ENCODE assay signal across 8 mouse cellular contexts in the genomic region with DNA sequence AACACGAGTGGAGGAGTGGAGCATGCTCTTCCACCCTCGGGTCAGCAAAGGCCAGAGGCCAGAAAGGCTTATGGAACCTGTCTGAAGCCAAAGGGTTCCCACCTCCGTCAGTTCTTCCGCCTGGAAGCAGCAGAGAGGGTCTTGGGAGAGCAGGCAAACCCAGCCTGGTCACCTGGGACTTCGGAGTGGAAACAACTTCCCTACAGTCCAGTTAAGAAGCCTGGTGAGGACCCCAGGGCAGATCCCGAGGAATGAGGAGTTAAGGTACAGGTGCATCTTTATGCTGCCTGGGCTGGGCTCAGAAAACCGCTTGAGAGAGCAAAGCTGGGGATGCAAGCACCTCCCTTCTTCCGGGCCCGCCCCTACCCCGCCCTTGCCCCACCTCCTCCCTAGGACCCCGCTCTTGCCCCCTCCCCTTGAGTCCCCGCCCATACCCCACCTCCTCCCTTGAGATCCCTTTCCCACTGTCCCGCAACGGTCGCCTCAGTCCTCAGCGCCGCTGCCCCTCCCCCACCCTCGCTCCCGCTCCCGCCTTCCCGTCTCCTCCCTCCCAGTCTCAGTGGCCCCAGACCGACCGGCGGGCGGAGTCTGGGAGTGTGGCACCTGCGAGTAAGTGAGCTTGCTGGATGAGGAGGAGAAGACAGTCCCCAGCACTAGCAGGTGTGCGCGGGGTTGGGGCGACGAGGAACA. TPM values are rescaled to one million over a fixed set of nuclear protein-coding genes. Genes with fewer than 3 reads are reported as not detected.
DNase-seq lines count a peak whose midpoint lies in the region; ATAC-seq and TF ChIP-seq lines count a peak whose summit lies in the region.

A gene (plus strand): TSS at position 450 of the 690 bp plus-strand sequence.

- DNase-seq in CD4-positive, CD25-positive, alpha-beta regulatory T cell, adult 2 months (ENCODE audit: low read depth, low spot score) = peak; percentile 61
- DNase-seq in adrenal gland, adult 18-20 months (ENCODE audit: low spot score in 2 of 2) = peak; percentile 29 to 41
- DNase-seq in embryo, embryonic 10.5 days (ENCODE audit: low spot score) = peak; percentile 93
- peak; percentile 41 to 61 for DNase-seq in heart, adult 2 months
- peak; percentile 74 for DNase-seq in kidney, adult 18-20 months
- DNase-seq in liver, embryonic 11.5 days (ENCODE audit: low spot score) = peak; percentile 75
- peak; percentile 80 for DNase-seq in thymus, postnatal 14 days

- 2% methylated on average over 30 of the region's 30 CpGs for WGBS in heart, adult 2 months
- WGBS in liver, embryonic 11.5 days = 1% methylated on average over 30 of the region's 30 CpGs

- peak within 1 kb of the TSS; percentile 53 for H3K4me3 ChIP-seq in heart, adult 2 months
- peak within 1 kb of the TSS; percentile 53 for H3K4me3 ChIP-seq in liver, embryonic 11.5 days (ENCODE audit: low read depth, low read length)

- no peak for TF ChIP-seq EP300 in heart, adult 2 months (IDR thresholded peaks at IDR 0.05; ENCODE audit: insufficient read depth, low read depth, low read length)

- H3K4me1 ChIP-seq in heart, adult 2 months (ENCODE audit: control insufficient read depth, insufficient read depth, low read length) = peaks cover 5% of the 10 kb centered on the region
- peaks cover 5% of the 10 kb centered on the region for H3K4me1 ChIP-seq in liver, embryonic 11.5 days (replicated peaks; ENCODE audit: control insufficient read depth, insufficient read depth, low read length)

- TF ChIP-seq POLR2A in heart, adult 2 months (IDR thresholded peaks at IDR 0.05; ENCODE audit: insufficient read depth, low read depth, low read length) = no peak

- H3K79me2 ChIP-seq in heart, adult 2 months (replicated peaks; ENCODE audit: control insufficient read depth, insufficient read depth, low read length) = no peaks in the 10 kb centered on the region

- intact Hi-C loops in heart, adult 2 months (cut with DNase I) = no loop called here

- H3K9ac ChIP-seq in heart, adult 2 months (ENCODE audit: low read depth, low read length) = peak within 1 kb of the TSS; percentile 51
- H3K9ac ChIP-seq in liver, embryonic 11.5 days (ENCODE audit: low read depth, low read length) = no peak within 1 kb of the TSS; the same call in 1 of the 2 replicates

- H3K36me3 ChIP-seq in heart, adult 2 months (ENCODE audit: control insufficient read depth, insufficient read depth, low read length) = no peaks in the 10 kb centered on the region
- H3K36me3 ChIP-seq in liver, embryonic 11.5 days (ENCODE audit: control insufficient read depth, insufficient read depth, low read length) = no peaks in the 10 kb centered on the region

- peak within 1 kb of the TSS; percentile 82 for H3K4me2 ChIP-seq in liver, embryonic 11.5 days

- H3K27me3 ChIP-seq in heart, adult 2 months (ENCODE audit: control insufficient read depth, insufficient read depth, low read length) = no peaks in the 10 kb centered on the region
- H3K27me3 ChIP-seq in liver, embryonic 11.5 days (replicated peaks; ENCODE audit: control insufficient read depth, insufficient read depth, low read length) = peaks cover 26% of the 10 kb centered on the region

- no peaks in the 10 kb centered on the region for H3K9me3 ChIP-seq in liver, embryonic 11.5 days (ENCODE audit: control insufficient read depth, low read length)

- ATAC-seq in liver, embryonic 11.5 days (replicated peaks; ENCODE audit: low FRiP score) = peak; percentile 70
- ATAC-seq in monocyte, adult 5-6 weeks (replicated peaks; ENCODE audit: insufficient number of reproducible peaks, low FRiP score, low TSS enrichment, poor library complexity, severe bottlenecking) = 0 out of 2 replicates have a peak, but pooled peaks have one; percentile 34

- TF ChIP-seq CTCF in heart, adult 2 months (IDR thresholded peaks at IDR 0.05) = no peak

- H3K27ac ChIP-seq in heart, adult 2 months = no peak within 1 kb of the TSS
- no peak within 1 kb of the TSS for H3K27ac ChIP-seq in liver, embryonic 11.5 days (ENCODE audit: low read depth, low read length)

RNA-seq across cellular contexts. Expression of the gene that starts here (rescaled TPM):
- 10 to 100 TPM; 31.1 to 32.0 TPM for total RNA-seq in adrenal gland, adult 18-20 months (2021)
- total RNA-seq in heart, adult 2 months (2021) = 100 to 1,000 TPM in 1 of 2 experiments, 10 to 100 TPM in 1; 58.4 to 104 TPM
- 30.3 and 40.2 TPM in 2 replicates for polyA plus RNA-seq in heart, adult 2 months (2012; rRNA removed)
- 3.4 and 4.3 TPM in 2 replicates for polyA plus RNA-seq in liver, embryonic 11.5 days (2014; fragmentation: Nextera tagmentation; extraction: Ambion mirVana)
- 3.3 to 9.0 TPM (median 5.8 TPM) in 3 replicates for total RNA-seq in monocyte, adult 5-6 weeks (2017)

Comparison
In these comparisons a context has a peak if more than half of its experiments do, and no peak if none do; other contexts are left out.
1. DNase-seq: peak in every context shown above with its lines; median percentile 93 in embryo, embryonic 10.5 days; 80 in thymus, postnatal 14 days; 75 in liver, embryonic 11.5 days; 74 in kidney, adult 18-20 months; 61 in CD4-positive, CD25-positive, alpha-beta regulatory T cell, adult 2 months; 51 in heart, adult 2 months; 35 in adrenal gland, adult 18-20 months.